9 mouse cellular contexts compared by ENCODE assay signal in the genomic region with DNA sequence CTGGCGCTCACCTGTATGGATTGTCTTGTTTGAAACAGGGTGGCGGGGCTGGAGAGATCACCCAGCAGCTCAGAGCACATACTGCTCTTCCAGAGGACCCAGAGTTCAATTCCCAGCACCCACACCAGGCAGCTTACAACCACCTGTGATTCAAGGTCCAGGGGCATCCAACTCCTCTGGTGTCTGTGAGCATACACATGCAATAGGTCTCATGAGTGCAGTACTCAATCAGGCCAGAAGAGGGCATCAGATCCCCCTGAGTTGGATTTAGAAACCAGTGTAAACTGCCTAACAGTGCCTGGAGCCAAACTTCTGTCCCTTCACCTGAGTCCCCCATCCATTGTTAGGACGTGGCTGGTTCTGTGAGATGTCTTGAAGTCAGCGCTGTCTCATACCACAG. TPM values are rescaled to one million over a fixed set of nuclear protein-coding genes. Genes with fewer than 3 reads are reported as not detected.
DNase-seq lines count a peak whose midpoint lies in the region; ATAC-seq lines count a peak whose summit lies in the region.
"Had no signal": no experiment of that assay in that cellular context is flagged by ENCODE, and none has a peak within 500 bp of the region (broad histone marks: within the 10 kb centered on the region; RNA-seq: fewer than 3 reads in every experiment).

No protein-coding gene starts in this region.

- intact Hi-C loops in gastrocnemius, postnatal 36 days (cut with DNase I), result no loop called here

- H3K9ac ChIP-seq in midbrain, embryonic 11.5 days (ENCODE audit: low read length), result no peak overlapping the region
- H3K9ac ChIP-seq in midbrain, embryonic 15.5 days, result no peak overlapping the region

- no peak for ATAC-seq in midbrain, embryonic 11.5 days (ENCODE audit: low FRiP score)
- no peak for ATAC-seq in midbrain, embryonic 15.5 days (replicated peaks)
- no peak for ATAC-seq in inflammation-experienced regulatory T-cells, adult 6 months

- DNase-seq in gastrocnemius, adult 18-20 months (ENCODE audit: low spot score), result peak; percentile 51
- DNase-seq in gastrocnemius, postnatal 36 days, result no peak
- DNase-seq in midbrain, embryonic 11.5 days (ENCODE audit: low spot score, missing footprints), result peak; percentile 97
- DNase-seq in adrenal gland, postnatal 25 days, result peak; percentile 39
- peak; percentile 66 for DNase-seq in kidney, postnatal 14 days
- DNase-seq in retina, embryonic 14.5 days (ENCODE audit: low spot score), result peak; percentile 79

- no peaks in the 10 kb centered on the region for H3K9me3 ChIP-seq in midbrain, embryonic 11.5 days (ENCODE audit: control insufficient read depth, low read length)
- H3K9me3 ChIP-seq in midbrain, embryonic 15.5 days, result no peaks in the 10 kb centered on the region

- 90% methylated on average over 4 of the region's 4 CpGs for WGBS in midbrain, embryonic 11.5 days
- WGBS in midbrain, embryonic 15.5 days, result 88% methylated on average over 4 of the region's 4 CpGs

- H3K27me3 ChIP-seq in midbrain, embryonic 11.5 days (ENCODE audit: control insufficient read depth, insufficient read depth, low read length), result no peaks in the 10 kb centered on the region
- H3K27me3 ChIP-seq in midbrain, embryonic 15.5 days (replicated peaks), result no peaks in the 10 kb centered on the region

- no peak overlapping the region for H3K4me3 ChIP-seq in midbrain, embryonic 11.5 days (ENCODE audit: low read depth, low read length)
- H3K4me3 ChIP-seq in midbrain, embryonic 15.5 days, result no peak overlapping the region

- no peak overlapping the region for H3K27ac ChIP-seq in midbrain, embryonic 11.5 days (ENCODE audit: low read depth, low read length)
- H3K27ac ChIP-seq in midbrain, embryonic 15.5 days, result no peak overlapping the region

- H3K4me2 ChIP-seq in midbrain, embryonic 11.5 days, result no peak overlapping the region
- H3K4me2 ChIP-seq in midbrain, embryonic 15.5 days, result no peak overlapping the region

- peaks cover 9% of the 10 kb centered on the region; the same call in 1 of the 2 replicates for H3K36me3 ChIP-seq in midbrain, embryonic 11.5 days (ENCODE audit: control insufficient read depth, insufficient read depth, low read length)
- 0 out of 2 replicates have a peak, but pooled peaks cover 3% of the 10 kb centered on the region for H3K36me3 ChIP-seq in midbrain, embryonic 15.5 days (replicated peaks)

- no peaks in the 10 kb centered on the region for H3K4me1 ChIP-seq in midbrain, embryonic 11.5 days (ENCODE audit: control insufficient read depth, insufficient read depth, low read length)
- peaks cover 7% of the 10 kb centered on the region; the same call in 1 of the 2 replicates for H3K4me1 ChIP-seq in midbrain, embryonic 15.5 days

RNA-seq across cellular contexts. Expression of a gene that starts 7.2 kb away (rescaled TPM):
- total RNA-seq in gastrocnemius, adult 18-20 months (2021), result under 1 TPM in 1 of 2 experiments, not detected in 1; 0.26 TPM
- not detected for total RNA-seq in gastrocnemius, postnatal 36 days (2021)
- polyA plus RNA-seq in midbrain, embryonic 11.5 days (2014; fragmentation: Nextera tagmentation; extraction: Ambion mirVana), result 18.6 and 18.9 TPM in 2 replicates
- 19.3 and 21.5 TPM in 2 replicates for polyA plus RNA-seq in midbrain, embryonic 15.5 days (2015; fragmentation: Nextera tagmentation; extraction: Ambion mirVana)
- 0.29 and 1.7 TPM in 2 replicates for total RNA-seq in adrenal gland, postnatal 25 days (2021)
- polyA plus RNA-seq in inflammation-experienced regulatory T-cells, adult 6 months (2017; shearing (Covaris generic)), result 1 to 10 TPM; 1.6 to 4.2 (median 3.3) TPM
- total RNA-seq: neutrophil, adult 5-6 weeks had no signal

RNA-seq across cellular contexts. Expression of a gene that starts 7.3 kb away (rescaled TPM):
- total RNA-seq in gastrocnemius, adult 18-20 months (2021), result 10 to 100 TPM; 29.7 to 29.9 TPM
- 10 to 100 TPM; 19.2 to 23.2 TPM for total RNA-seq in gastrocnemius, postnatal 36 days (2021)
- 13.3 and 15.2 TPM in 2 replicates for polyA plus RNA-seq in midbrain, embryonic 11.5 days (2014; fragmentation: Nextera tagmentation; extraction: Ambion mirVana)
- polyA plus RNA-seq in midbrain, embryonic 15.5 days (2015; fragmentation: Nextera tagmentation; extraction: Ambion mirVana), result 66.8 and 67.2 TPM in 2 replicates
- 12.7 and 14.3 TPM in 2 replicates for total RNA-seq in adrenal gland, postnatal 25 days (2021)
- under 1 TPM; 0.20 to 0.55 (median 0.33) TPM for polyA plus RNA-seq in inflammation-experienced regulatory T-cells, adult 6 months (2017; shearing (Covaris generic))

RNA-seq across cellular contexts. Expression of a gene that starts 32.1 kb away (rescaled TPM):
- total RNA-seq in gastrocnemius, adult 18-20 months (2021), result 100 to 1,000 TPM; 174 to 191 TPM
- total RNA-seq in gastrocnemius, postnatal 36 days (2021), result 100 to 1,000 TPM; 122 to 134 TPM
- 15.5 and 19.0 TPM in 2 replicates for polyA plus RNA-seq in midbrain, embryonic 11.5 days (2014; fragmentation: Nextera tagmentation; extraction: Ambion mirVana)
- 93.9 and 95.3 TPM in 2 replicates for polyA plus RNA-seq in midbrain, embryonic 15.5 days (2015; fragmentation: Nextera tagmentation; extraction: Ambion mirVana)
- total RNA-seq in adrenal gland, postnatal 25 days (2021), result 101 and 102 TPM in 2 replicates
- polyA plus RNA-seq in inflammation-experienced regulatory T-cells, adult 6 months (2017; shearing (Covaris generic)), result 10 to 100 TPM in 2 of 3 experiments, 1 to 10 TPM in 1; 9.2 to 13.4 (median 11.8) TPM

Comparison
In these comparisons a context has a peak if more than half of its experiments do, and no peak if none do; other contexts are left out.
1. DNase-seq: peak in gastrocnemius, adult 18-20 months (single experiment), midbrain, embryonic 11.5 days (single experiment), adrenal gland, postnatal 25 days (single experiment), kidney, postnatal 14 days (single experiment) and retina, embryonic 14.5 days (single experiment); none in gastrocnemius, postnatal 36 days (0 of 2).